Mouse (Mus musculus): Measurements from ENCODE around the gene Ncor1.
"Not testable (repeated sequence)": the region's sequence is repeated elsewhere in the genome, so short reads cannot be mapped to it uniquely, and the experiment has no call there.

Gene Ncor1

DNA sequence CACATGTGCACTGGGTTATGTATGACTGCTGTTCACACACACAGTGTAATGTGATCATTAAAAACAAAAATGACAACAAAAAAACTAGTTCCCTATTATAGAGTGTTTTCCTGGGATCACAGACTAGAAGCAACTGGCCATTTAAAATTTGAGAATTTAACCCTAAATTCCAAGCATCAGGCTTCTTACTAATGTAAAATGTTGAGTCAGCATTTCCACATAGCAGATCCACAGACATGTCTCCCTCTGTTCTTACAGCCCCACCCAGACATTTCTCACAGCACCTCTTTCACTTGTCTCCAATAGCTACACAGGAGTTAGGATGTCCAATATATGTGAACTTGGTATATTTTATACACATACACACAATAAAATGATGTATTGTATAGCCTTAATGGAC, 88.4 kb downstream of the Ncor1 start:
- in situ Hi-C loops (cut with MboI, MseI) = loop anchor here (10.0 kb wide), 1 partner anchor 1115 kb away; no protein-coding TSS in a partner anchor

DNA sequence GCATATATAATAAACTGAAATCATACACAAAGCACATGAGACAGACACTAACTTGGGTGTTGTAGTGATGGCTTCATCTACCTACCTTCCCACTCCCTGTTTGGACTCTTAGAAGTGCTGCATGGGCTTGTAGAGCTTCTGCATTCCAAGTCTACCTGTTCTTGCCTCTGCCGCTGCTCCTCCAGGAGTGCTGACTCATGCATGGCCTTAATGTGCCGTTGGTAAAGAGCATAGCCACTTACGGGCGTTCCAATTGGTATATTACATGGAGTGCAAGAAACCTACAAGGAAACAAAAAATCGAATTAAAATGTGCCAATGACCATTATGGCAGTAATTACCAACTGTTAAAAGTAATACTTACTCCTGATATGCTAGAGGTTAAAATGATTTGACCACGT, 91.5 kb downstream of the Ncor1 start:
- in situ Hi-C loops (cut with MboI, MseI) = loop anchor here (10.0 kb wide), 1 partner anchor 1112 kb away; no protein-coding TSS in a partner anchor

DNA sequence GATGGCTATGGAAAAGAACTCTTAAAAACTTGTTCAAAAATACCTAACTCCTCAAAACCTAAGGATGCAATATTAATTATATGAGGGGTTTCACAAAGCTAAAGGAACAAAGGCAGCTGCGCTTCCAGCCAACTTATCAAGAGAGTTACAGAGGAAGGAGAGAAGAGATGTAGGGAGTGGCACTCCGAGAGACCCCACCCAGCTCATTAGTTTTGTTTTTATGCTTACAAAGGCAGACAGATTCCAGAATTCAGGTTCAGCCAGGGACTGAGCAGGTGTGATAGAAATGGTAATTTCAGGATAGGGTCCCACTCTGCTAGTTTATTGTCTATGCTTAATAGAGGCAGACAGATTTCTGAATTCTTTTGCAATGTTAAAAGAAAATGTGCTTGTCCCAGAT, 103.1 kb downstream of the Ncor1 start:
- in situ Hi-C loops (cut with MboI, MseI) = loop anchor here (5.0 kb wide), 1 partner anchor 33 kb away; no protein-coding TSS in a partner anchor

GRCm38 (mm10) chr11:62351948-62352347, 106.4 kb downstream of the Ncor1 start:
- in situ Hi-C loops (cut with MboI, MseI) = no loop called here

- in situ Hi-C loops (cut with MboI, MseI) = no loop called here
Measured at GRCm38 (mm10) chr11:62343002-62343401, 115.3 kb downstream of the Ncor1 start.

DNA sequence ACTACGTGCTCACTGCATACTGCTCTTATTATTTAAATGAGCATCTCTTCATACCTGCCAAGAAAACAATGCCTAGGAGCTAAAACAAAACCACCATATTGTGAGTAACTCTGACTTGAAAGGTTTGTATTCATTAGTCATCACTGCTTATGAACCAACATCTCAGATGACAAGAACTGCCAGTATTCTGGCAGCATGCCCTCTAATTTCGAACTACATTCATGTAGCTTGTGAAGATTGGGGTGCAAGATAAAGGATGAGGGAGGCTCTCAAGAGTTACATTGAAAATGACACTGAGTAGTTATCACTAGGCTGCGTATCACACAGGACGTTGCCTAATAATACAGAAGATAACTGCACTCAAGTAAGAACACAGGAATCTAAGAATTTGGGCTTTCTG, 126.1 kb downstream of the Ncor1 start:
- in situ Hi-C loops (cut with MboI, MseI) = loop anchor here (5.0 kb wide), 1 partner anchor 65 kb away; no protein-coding TSS in a partner anchor

DNA sequence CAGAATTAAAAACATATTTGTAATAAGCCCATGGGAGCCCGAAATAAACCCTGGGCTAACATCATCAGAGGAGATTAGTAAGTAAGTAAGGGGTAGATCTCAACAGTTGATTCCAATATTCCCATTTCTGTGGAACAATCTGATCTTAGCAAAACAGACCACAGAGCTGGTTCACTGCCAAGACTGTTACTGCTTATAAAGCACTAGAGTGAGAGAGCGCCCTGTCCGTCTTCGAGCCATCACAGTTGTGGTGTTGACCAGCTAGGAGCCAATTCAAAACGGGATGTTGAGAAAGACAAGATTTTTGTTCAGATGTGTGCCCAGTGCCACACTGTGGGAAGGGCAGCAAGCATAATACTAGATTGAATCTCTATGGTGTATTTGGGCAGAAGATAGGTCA, 127.2 kb downstream of the Ncor1 start:
- in situ Hi-C loops (cut with MboI, MseI) = loop anchor here (5.0 kb wide), 1 partner anchor 66 kb away; no protein-coding TSS in a partner anchor

DNA sequence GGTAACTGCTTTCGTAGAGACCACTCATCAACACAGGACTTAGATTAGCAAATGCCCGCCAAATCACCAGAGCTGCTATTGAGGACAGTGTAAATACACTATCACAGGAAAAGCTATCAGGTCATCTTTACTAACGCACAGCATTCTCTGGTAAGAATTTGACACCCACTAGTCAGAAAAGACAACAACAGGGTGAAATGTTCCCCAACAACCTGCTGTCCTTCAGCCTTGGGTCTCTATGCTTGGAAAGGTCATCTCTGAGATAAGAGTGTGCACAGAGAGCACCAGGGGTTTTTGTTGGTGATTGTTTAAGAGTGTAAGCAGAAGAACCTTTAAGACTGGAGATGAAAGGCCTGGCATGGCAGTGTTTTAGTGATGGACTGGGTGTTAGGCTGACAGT, 134.7 kb downstream of the Ncor1 start:
- in situ Hi-C loops (cut with MboI, MseI) = loop anchor here (5.0 kb wide), 1 partner anchor 34 kb away; no protein-coding TSS in a partner anchor

- in situ Hi-C loops (cut with MboI, MseI) = loop anchor here (5.0 kb wide), 1 partner anchor 37 kb away; no protein-coding TSS in a partner anchor
Measured at GRCm38 (mm10) chr11:62320097-62320496, 138.2 kb downstream of the Ncor1 start.

DNA sequence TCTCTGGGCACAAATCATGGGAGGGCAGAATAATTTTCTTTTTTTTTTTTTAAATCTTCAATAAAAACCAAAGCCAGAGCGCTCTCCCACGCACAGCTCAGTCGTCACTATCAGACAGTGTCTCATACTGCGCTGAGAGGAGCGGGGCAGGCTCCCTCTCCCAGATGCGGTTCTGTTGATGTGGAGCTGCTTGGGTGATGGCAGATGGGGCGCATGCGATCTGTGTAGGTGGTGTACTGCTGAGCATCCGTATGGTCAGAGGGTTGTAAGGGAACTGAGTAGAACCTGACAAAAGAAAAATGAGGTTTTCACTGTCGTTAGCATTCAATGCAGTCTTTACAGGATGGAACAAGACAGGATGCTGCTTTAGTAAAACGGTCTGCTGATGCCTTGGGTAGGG, 140.6 kb downstream of the Ncor1 start:
- in situ Hi-C loops (cut with MboI, MseI) = no loop called here

- in situ Hi-C loops (cut with MboI, MseI) = loop anchor here (5.0 kb wide), 1 partner anchor 77 kb away; no protein-coding TSS in a partner anchor
Measured at GRCm38 (mm10) chr11:62314984-62315383, 143.4 kb downstream of the Ncor1 start.

DNA sequence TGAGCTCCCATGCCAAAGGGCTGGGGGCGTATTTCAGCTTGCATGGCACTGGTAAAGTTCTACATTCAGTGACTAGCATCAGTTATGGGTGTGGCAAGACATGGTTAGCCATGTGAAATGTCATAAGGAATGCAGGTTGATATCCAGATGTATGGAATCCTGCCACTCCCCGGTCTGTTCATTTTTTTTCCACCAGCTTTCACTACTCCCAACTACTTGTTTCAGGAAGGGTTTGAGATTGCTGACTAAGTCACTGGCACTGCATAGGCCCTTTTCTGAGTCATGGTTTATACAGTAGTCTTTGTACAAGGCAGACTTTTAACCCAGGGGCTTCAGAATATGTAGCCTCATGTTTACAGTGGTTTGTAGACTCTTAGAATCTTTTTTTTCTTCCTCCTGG, 149.0 kb downstream of the Ncor1 start:
- in situ Hi-C loops (cut with MboI, MseI) = no loop called here

GRCm38 (mm10) chr11:62305866-62306265, 152.5 kb downstream of the Ncor1 start:
- in situ Hi-C loops (cut with MboI, MseI) = no loop called here

DNA sequence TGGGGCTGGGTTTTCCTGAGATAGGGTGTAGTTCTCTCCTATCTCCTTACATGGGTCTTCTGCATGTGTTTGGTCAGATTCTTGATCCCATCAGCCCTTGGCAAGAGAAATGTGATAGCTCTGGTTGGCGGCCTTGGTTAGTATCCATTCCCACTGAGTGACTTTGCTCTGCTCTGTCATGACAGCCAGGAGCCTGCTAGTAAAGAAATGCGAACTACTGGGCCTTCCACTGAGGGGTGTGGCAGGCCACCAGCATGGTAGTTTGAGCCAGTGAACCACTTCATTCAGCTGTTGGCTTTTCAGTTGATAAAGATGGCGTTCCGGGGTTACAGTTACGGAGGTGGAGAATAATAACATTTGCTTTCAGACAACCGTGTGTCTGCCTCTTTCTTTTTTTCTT, 159.5 kb downstream of the Ncor1 start:
- in situ Hi-C loops (cut with MboI, MseI) = no loop called here

DNA sequence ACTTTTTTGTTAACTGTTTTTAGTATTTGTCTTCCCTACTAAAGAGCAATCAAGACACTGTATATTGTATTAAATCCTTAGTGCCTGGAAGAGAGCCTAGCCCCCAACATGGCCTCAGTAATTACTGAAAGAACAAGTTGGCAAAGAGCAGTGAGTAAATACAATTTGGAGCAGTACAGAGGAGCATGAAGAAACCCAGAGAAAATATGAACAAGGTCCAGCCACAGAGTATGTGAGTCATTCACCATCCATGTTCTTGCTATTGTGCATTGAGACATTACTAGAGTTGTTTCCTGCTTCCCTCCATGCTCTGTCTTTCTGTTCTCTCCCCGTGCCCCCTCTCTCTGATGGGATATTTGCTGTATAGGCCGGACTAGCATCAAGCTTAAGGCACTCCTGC, 164.2 kb downstream of the Ncor1 start:
- in situ Hi-C loops (cut with MboI, MseI) = no loop called here

DNA sequence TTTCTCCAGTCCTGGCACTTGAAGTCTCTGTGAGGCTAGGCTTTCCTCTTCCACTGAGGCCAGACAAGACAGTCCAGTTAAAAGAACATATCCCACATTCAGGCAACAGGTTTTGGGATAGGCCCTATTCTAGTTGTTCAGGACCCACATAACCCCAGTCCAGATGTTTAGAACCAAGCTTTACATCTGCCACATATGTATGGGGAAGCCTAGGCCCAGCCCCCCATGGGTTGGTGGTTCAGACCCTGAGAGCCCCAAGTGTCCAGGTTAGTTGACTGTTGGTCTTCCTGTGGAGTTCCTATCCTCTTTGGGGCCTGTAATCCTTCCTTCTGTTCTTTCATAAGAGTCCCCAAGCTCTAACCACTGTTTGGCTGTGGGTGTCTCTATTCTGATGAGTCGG, 170.6 kb downstream of the Ncor1 start:
- in situ Hi-C loops (cut with MboI, MseI) = no loop called here

DNA sequence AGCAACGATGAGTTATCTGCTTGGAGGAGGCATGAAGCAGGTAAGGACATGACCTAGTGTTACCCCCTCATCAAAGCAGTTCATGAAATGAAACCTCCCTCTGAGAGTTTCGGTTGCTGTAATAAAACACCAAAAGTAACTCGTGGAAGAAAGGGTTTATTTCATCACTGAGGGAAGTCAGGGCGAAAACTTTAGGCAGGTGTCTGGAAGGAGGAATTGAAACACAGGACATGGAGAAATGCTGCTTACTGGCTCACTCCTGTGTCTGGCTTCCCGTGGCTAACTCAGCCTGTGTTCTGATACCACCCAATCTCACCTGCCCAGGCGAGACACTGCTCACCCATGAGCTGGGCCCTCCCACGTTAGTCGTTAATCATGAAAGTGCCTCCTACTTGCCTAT, 173.3 kb downstream of the Ncor1 start:
- in situ Hi-C loops (cut with MboI, MseI) = no loop called here

GRCm38 (mm10) chr11:62284020-62284419, 174.3 kb downstream of the Ncor1 start:
- in situ Hi-C loops (cut with MboI, MseI) = not testable (repeated sequence)

DNA sequence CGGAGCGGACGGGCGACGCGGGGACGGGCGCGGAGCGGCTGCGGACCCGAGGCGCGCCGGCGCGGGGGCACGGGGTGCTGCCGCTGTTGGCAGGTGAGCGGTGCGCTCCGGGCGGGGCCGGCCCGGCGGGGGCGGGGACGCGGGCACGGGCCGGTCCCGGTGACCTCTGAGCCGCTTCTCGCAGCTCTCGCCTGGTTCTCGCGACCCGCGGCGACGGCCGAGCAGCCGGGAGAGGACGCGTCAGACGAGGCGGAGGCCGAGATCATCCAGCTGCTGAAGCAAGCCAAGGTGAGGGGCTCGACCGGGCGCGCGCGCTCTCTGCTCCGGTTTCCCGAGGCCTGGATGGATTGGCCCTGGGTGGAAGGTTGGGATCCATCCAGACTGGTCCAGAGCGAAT, 176.7 kb downstream of the Ncor1 start:
- in situ Hi-C loops (cut with MboI, MseI) = no loop called here

- in situ Hi-C loops (cut with MboI, MseI) = no loop called here
Measured at GRCm38 (mm10) chr11:62280675-62281600, 177.4 kb downstream of the Ncor1 start, which contains the start of the genes Zswim7 and Ttc19. Gene Zswim7 (minus strand): TSS chr11:62281375. Gene Ttc19 (plus strand): TSS chr11:62281473.

- in situ Hi-C loops (cut with MboI, MseI) = loop anchor here (5.0 kb wide), 4 partner anchors 56 to 336 kb away; no protein-coding TSS in a partner anchor
Measured at GRCm38 (mm10) chr11:62278027-62278426, 180.3 kb downstream of the Ncor1 start.

- in situ Hi-C loops (cut with MboI, MseI) = loop anchor here (5.0 kb wide), 4 partner anchors 55 to 335 kb away; no protein-coding TSS in a partner anchor
Measured at GRCm38 (mm10) chr11:62277086-62277485, 181.3 kb downstream of the Ncor1 start.

DNA sequence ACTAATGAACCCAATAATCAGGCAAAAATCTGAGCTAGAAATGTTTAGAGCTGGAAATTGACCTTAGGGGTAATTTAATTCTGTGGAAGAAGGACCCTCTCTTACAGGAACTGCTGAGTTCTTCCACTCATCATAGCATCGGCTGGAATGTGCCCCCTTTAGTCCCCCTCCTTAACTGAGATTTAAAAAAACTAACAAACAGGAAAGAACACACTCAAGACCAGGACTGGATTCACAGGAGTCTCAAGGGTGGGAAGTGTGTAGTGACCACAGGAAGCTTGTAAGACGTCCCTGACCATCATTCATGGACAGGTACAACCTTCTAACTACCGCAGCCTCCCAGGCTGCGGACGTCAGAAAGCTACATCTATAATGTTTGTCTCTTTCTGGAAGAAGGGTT, 187.5 kb downstream of the Ncor1 start:
- in situ Hi-C loops (cut with MboI, MseI) = no loop called here
